Mouse (Mus musculus): ENCODE data around the gene Pdx1. TPM values are rescaled to one million over a fixed set of nuclear protein-coding genes. Genes with fewer than 3 reads are reported as not detected.

Gene Pdx1
- polyA plus RNA-seq, 1 experiment = not detected

- Histone ChIP-seq H3K4me3 (replicated peaks) (peak within 1 kb of the TSS; percentile 56), H3K9me3 (0 out of 2 replicates have a peak, but pooled peaks cover 4% of the 10 kb centered on the region), H3K36me3 (replicated peaks; ENCODE audit: low read length) (no peaks in the 10 kb centered on the region), H3K4me1 (peaks cover 9% of the 10 kb centered on the region; the same call in 1 of the 2 replicates), H3K27me3 (replicated peaks) (peaks cover 51% of the 10 kb centered on the region)
- TF ChIP-seq GATA1 (IDR thresholded peaks at IDR 0.05; ENCODE audit: borderline replicate concordance, low read length) (no peak), FLI1 (IDR thresholded peaks at IDR 0.05; ENCODE audit: low read length) (no peak)
These were observed 52.4 kb downstream of the Pdx1 start, which contains the start of gene Urad for GRCm38 (mm10) chr5:147322183-147322582. TSS of gene Urad (minus strand) at chr5:147322440.

- TF ChIP-seq GATA1 (IDR thresholded peaks at IDR 0.05; ENCODE audit: borderline replicate concordance, low read length) = no peak
- no peak for TF ChIP-seq FLI1 (IDR thresholded peaks at IDR 0.05; ENCODE audit: low read length)
- Histone ChIP-seq H3K27me3 (replicated peaks) (peaks cover 39% of the 10 kb centered on the region), H3K36me3 (replicated peaks; ENCODE audit: low read length) (no peaks in the 10 kb centered on the region), H3K4me3 (replicated peaks) (peak overlapping the region; percentile 56), H3K9me3 (peaks cover 11% of the 10 kb centered on the region), H3K4me1 (peaks cover 9% of the 10 kb centered on the region; the same call in 1 of the 2 replicates)
These were observed 53.6 kb downstream of the Pdx1 start for GRCm38 (mm10) chr5:147323237-147323917.

Other genes starting within 250 kb of the Pdx1 start
- gene Lnx2, start 193.4 kb upstream of the Pdx1 start, polyA plus RNA-seq (2012; ENCODE audit: insufficient read depth, low replicate concordance) = 4.1 and 5.7 TPM in 2 replicates
- gene Polr1d, start 192.9 kb upstream of the Pdx1 start, polyA plus RNA-seq (2012; ENCODE audit: insufficient read depth, low replicate concordance) = 78.9 and 100 TPM in 2 replicates
- not detected in 2 replicates for gene Gsx1, start 81.3 kb upstream of the Pdx1 start, polyA plus RNA-seq (2012; ENCODE audit: insufficient read depth, low replicate concordance)
- not detected in 2 replicates for gene Cdx2, start 37.3 kb downstream of the Pdx1 start, polyA plus RNA-seq (2012; ENCODE audit: insufficient read depth, low replicate concordance)
- gene Urad, start 52.5 kb downstream of the Pdx1 start, polyA plus RNA-seq (2012; ENCODE audit: insufficient read depth, low replicate concordance) = not detected in 2 replicates
- gene Flt3, start 130.5 kb downstream of the Pdx1 start, polyA plus RNA-seq (2012; ENCODE audit: insufficient read depth, low replicate concordance) = 0.60 TPM in 1 of 2 replicates, not detected in the other
- gene Pan3, start 160.2 kb downstream of the Pdx1 start, polyA plus RNA-seq (2012; ENCODE audit: insufficient read depth, low replicate concordance) = 1.2 and 3.6 TPM in 2 replicates